Mouse (Mus musculus) MN1 (cell line): ENCODE results near the gene Dclk3.

ENCODE experiments used
- DNase-seq: peaks from one replicate; pipeline ENCODE4 v3.0.0-alpha.2; 2016; ENCODE audit warnings: low spot score

Dclk3 gene

GRCm38 (mm10) chr9:111490583-111490982 is 51.7 kb downstream of the Dclk3 start:
- no peak for DNase-seq

- DNase-seq, result no peak
Measured at GRCm38 (mm10) chr9:111491280-111491679, 52.4 kb downstream of the Dclk3 start.

GRCm38 (mm10) chr9:111493490-111493889 is 54.6 kb downstream of the Dclk3 start:
- DNase-seq, result no peak

GRCm38 (mm10) chr9:111495561-111495960 is 56.7 kb downstream of the Dclk3 start:
- peak; percentile 83 for DNase-seq

- DNase-seq, result peak; percentile 84
Measured at GRCm38 (mm10) chr9:111497074-111497811, 58.4 kb downstream of the Dclk3 start.

GRCm38 (mm10) chr9:111500211-111500610 is 61.3 kb downstream of the Dclk3 start:
- DNase-seq, result no peak

GRCm38 (mm10) chr9:111506075-111506474 is 67.2 kb downstream of the Dclk3 start:
- no peak for DNase-seq

GRCm38 (mm10) chr9:111514586-111515473 is 75.9 kb downstream of the Dclk3 start:
- no peak for DNase-seq

GRCm38 (mm10) chr9:111515536-111515935 is 76.7 kb downstream of the Dclk3 start:
- DNase-seq, result no peak

- DNase-seq, result peak; percentile 45
Measured at GRCm38 (mm10) chr9:111522226-111522625, 83.3 kb downstream of the Dclk3 start.

GRCm38 (mm10) chr9:111523111-111523510 is 84.2 kb downstream of the Dclk3 start:
- peak; percentile 64 for DNase-seq

- DNase-seq, result peak; percentile 45
Measured at GRCm38 (mm10) chr9:111523871-111524270, 85.0 kb downstream of the Dclk3 start.

- peak; percentile 48 for DNase-seq
Measured at GRCm38 (mm10) chr9:111534744-111535423, 96.0 kb downstream of the Dclk3 start.

GRCm38 (mm10) chr9:111535445-111536064 is 96.7 kb downstream of the Dclk3 start:
- DNase-seq, result no peak
